Mouse (Mus musculus) urinary bladder, adult 2 months (tissue): Measurements from ENCODE around the gene Odf2l. TPM values are rescaled to one million over a fixed set of nuclear protein-coding genes. Genes with fewer than 3 reads are reported as not detected.

Experiments used
- polyA plus RNA-seq: library from polyadenylated mRNA; depleted of rRNA; stranded (reverse); fragments of >200 nt; gene quantifications from 2 replicates; pipeline ENCODE4 v1.2.3, GENCODE M21; 2012; rRNA removed

The Odf2l gene
- polyA plus RNA-seq, 1 experiment, result 20.4 TPM

Other genes with a start within 250 kb of the Odf2l start
- not detected in 2 replicates for gene Clca4b, start 186.1 kb upstream of the Odf2l start, polyA plus RNA-seq
- 0.13 and 0.19 TPM in 2 replicates for gene Clca4a, start 143.5 kb upstream of the Odf2l start, polyA plus RNA-seq
- gene Clca1, start 85.8 kb upstream of the Odf2l start, polyA plus RNA-seq, result 0.18 and 0.21 TPM in 2 replicates
- 3.4 and 3.7 TPM in 2 replicates for gene Clca2, start 19.1 kb upstream of the Odf2l start, polyA plus RNA-seq
- gene Col24a1, start 173.9 kb downstream of the Odf2l start, polyA plus RNA-seq, result 3.1 and 3.4 TPM in 2 replicates